Mouse (Mus musculus) brain, embryonic 14.5 days (tissue): ENCODE data around the gene Snph.

Source experiments
- CTCF ChIP-seq: fragments of 200-500 bp; IDR thresholded peaks from 2 replicates; pipeline ENCODE4 v1.5.1; 2012; ENCODE audit warnings: inconsistent platforms, mild to moderate bottlenecking, moderate library complexity, borderline replicate concordance; ENCODE audit not compliant: insufficient read depth, insufficient read length; ENCODE audit errors: extremely low read depth
- POLR2A ChIP-seq: fragments of 200-500 bp; IDR thresholded peaks from 2 replicates; pipeline ENCODE4 v1.6.1; 2012; ENCODE audit warnings: mild to moderate bottlenecking, inconsistent platforms, borderline replicate concordance; ENCODE audit not compliant: poor library complexity, insufficient read depth, insufficient read length, severe bottlenecking; ENCODE audit errors: extremely low read depth

GRCm38 (mm10) chr2:151652053-151652452 is 19.7 kb upstream of the Snph start:
- TF ChIP-seq CTCF (no peak), POLR2A (no peak)
